Mouse (Mus musculus): ENCODE results near the gene Ankrd24.
A peak's percentile ranks its signal among the peaks of the same experiment; 100 is the strongest.

Ankrd24 gene

DNA sequence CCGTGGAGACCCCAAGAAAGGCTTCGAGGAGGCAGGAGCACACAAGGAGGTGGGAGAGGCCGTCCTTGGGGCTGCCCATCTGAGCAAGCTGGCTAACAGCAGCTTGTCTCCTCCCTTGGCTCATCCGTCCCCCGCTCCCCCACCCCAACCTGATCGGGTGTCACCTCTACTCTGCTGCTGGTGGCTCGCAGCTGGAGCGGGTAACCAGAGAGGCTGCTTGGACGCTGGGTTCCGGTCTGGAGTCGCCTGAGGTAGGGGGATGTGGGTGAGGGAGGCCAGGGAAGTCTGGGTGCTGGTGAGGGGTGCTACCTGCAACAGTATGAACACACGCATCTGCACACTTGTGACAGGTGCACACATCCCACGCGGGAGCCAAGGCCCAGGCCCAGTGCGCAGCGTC, at the start of gene Ankrd24:
TSS of gene Ankrd24 (plus strand) at position 151 of the 400 bp plus-strand sequence.
- DNase-seq (ENCODE audit: low read depth, low spot score), result peak; percentile 28

DNA sequence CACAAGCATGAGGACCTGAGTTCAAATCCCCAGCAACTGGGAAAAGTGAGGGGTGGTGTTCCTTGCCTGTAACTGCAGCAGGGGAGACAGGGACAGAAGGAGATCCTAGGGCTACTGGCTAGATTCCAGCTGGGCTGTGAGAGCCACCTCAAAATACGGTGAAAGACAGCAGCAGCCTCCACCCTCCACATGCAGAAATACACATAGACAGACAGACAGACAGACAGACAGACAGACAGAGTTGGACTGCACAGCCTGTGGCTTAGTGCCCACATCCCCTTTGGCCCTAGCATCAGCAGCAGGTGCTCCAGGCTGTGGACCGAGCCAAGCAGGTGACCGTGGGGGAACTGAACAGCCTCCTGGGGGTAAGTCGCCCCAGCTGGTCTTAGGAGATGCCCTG, 48.4 kb upstream of the Ankrd24 start:
- DNase-seq (ENCODE audit: low read depth, low spot score), result no peak

DNA sequence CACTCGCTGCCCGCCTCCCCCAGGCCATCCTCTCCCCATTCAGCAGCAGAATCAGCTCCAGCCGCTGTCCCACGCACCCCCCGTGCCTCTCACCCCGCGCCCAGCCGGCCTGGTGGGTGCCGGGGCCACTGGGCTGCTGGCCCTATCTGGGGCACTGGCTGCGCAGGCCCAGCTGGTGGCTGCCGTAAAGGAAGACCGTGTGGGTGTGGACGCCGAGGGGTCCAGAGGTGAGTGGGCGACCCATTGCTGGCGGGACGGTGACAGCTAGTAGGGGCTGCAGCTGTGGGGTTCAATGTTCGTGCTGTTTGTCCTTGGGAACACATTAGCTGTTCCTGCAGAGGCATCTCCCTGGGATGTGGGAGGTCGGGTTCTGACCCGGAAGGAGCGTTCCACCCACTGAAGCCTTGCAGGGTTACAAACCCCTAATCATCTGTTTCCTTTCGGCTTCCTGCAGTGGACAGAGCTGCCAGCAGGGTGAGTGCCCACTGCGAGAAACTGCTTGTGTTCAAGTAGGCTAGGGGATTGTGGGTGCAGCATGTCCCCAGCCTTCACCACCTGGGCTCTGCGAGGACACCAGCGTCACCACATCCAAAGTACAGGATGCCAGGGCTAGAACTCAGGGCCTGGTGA, 47.8 kb upstream of the Ankrd24 start:
- no peak for DNase-seq (ENCODE audit: low read depth, low spot score)

DNA sequence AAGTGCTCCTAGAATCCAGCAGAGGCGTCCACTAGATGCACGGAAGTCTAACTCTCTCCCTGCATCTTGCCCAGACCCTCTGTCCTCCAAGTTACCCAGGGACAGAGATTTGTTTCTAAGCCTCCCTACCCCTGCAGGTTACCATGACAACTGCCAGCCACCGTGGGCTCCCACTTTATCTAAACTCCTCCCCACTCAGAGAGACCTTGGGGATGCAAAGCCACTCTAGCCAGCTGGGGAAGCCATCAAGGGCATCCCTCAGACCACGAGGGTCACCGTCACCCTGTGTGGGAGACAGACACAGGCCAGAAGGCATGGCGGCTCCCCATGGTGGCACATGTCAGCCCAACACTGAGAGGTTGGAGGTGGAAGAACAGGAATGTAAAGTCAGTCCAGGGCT, 45.0 kb upstream of the Ankrd24 start:
- DNase-seq (ENCODE audit: low read depth, low spot score), result no peak

DNA sequence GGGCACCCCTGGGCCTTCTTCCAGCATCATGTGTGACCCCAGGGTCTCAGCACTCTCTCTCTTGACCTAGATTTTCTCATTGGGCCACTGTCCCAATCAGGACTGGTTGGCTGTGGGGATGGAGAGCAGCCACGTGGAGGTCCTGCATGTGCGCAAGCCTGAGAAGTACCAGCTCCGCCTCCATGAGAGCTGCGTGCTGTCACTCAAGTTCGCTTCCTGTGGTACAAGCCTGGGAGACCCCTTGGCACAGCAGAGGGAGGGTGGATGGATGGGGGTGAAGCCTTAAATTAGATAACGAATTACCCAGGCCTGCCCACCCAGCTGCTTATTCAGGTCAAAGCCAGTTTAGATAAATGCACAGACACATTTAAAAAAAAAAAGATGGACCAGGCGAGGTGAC, 39.6 kb upstream of the Ankrd24 start:
- DNase-seq (ENCODE audit: low read depth, low spot score), result no peak

DNA sequence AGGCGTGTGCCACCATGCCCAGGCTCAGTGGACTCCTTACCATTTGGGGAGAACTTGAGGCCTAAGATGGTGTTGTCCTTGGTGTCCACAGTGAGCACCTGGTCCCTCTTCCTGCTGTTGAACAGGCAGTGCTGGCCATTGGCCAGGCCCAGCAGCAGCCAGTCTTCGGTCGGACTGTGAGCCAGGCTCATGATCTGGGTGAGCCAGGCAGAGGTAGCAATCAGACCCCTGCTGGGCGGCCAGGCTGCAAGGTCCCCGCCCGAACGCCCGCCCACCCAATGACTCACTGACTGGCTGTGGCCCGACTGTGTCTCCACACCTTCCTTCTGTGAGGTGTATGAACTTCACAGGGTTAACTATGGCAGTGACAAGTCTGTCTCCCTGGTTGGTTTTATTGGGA, 36.5 kb upstream of the Ankrd24 start:
- DNase-seq (ENCODE audit: low read depth, low spot score), result peak; percentile 66

DNA sequence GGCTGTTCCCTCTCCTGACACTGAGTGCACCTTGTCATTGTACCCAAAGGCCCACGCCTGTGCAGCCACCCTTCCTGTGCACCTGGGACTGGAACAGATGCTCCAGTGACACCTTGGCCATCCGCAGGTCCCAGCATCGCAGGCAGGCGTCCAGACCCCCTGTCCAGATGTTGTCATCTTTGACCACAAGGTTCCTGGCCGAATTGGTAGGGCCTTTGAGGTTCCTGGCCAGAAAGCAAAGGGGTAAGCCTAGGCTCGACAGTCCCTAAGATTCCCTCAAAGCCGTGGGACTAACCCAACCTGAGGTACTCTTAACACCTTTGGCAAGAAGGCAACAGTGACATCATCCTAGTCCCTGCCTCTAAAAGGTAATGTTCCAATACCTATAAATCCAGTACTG, 35.7 kb upstream of the Ankrd24 start:
- DNase-seq (ENCODE audit: low read depth, low spot score), result no peak

DNA sequence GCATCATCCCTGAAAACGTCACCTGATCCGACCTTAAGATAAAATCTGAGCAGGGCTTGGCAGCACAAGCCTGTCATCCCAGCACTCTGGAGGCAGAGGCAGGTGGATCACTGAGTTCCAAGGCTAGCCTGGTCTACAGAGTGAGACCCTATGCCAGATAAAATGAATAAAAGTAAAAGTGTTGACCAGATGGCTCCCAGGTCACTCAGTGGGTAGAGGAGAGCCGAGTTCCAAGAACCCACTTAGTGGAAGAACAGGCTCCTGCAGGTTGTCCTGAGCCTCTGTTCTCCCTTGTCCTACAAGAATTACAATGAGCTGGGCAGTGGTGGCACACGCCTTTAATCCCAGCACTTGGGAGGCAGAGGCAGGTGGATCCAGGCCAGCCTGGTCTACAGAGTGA, 35.1 kb upstream of the Ankrd24 start:
- DNase-seq (ENCODE audit: low read depth, low spot score), result no peak

DNA sequence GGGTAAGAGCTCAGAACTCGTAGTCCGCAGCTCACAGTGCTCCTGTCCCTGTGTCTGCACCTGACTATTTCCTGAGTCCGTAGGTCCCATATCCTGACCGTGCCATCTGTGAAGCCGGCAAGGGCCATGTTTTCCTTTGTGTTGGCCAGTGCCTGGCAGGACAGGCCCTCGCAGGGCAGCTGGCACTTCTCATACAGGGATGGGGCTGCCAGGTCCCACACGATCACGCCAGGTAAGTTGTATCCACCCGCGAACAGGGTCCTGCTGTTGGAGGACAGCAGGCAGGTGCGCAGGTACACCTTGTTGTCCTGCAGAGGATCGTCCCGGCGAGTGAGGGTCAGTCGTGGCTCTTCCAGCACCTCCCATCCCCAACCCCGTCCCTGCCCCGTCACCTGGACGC, 34.4 kb upstream of the Ankrd24 start:
- no peak for DNase-seq (ENCODE audit: low read depth, low spot score)

DNA sequence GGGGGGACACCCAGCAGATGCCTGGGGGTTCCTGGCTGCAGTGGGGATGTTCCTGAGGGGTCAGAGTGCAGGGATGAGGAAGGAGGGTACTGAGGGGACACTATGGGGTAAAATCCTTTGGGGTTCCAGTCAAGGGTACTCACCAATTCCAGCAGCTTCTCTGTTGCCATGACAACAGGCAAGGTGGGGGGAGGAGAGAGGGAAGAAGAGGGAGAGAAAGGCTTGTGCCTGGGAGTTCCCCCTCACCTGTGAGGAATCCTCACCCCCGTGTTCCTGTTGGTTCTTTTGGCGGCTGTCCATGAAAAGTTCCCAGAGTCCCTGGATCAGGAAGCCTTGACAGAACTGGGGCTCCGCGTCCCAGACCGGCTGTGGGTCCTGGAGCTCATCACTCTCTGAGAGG, 32.7 kb upstream of the Ankrd24 start:
- no peak for DNase-seq (ENCODE audit: low read depth, low spot score)

DNA sequence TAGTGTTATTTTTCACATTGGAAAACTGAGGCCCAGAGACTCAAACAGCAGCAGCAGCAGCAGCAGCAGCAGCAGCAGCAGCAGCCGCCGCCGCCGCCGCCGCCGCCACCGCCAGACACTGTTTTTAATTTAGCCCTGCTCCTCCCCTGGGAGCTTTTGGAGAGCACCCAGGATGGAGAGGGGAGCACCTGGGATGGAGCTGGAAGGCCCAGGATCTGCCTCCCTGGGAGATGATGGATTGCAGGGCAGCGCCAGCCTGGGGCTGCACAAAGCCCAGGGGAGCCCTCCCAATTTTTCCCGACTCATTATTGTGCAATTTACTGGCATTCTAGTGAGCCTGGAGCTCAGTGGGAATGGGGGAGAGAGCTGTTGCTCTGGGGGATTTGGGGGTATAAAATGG, 31.7 kb upstream of the Ankrd24 start:
- DNase-seq (ENCODE audit: low read depth, low spot score), result no peak

DNA sequence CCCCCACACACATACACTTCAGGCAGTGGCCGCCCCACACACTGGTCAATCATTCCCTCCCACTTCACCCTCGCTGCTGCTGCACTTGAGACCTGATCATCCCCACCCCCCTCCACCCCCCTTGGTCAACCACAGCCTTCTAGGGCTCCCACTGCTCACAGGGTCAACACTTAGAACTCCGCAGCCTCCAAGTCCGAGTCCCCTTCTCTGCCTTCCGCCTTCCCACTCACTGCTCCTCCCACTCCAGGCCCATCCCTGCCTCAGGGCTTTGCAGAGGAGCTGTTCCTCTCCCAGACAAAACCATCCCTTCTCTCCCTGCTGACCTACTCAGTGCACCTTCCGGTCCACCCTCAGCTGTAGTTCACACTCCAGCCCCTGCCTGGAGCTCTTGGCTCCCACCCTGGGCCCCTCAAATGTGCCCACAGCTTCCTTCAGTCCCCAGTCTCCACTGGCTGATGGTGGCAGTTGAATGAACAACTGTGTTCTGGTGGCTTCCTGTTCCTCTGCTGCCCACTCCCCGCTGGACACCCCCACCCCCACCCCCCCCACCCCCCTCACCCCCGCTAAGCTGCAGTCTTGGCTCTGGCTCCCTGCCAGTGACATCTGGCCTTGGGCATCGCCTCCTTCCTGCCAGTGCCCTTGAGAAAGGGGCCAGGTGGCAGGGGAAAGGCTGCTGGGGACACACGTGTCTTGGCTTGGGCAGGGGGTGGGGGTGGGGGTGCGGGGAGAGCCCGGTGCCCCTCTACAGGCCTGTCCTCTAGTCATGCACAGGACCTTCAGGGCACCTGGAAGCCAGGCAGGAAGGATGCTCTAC, 31.0 kb upstream of the Ankrd24 start:
- peak; percentile 62 for DNase-seq (ENCODE audit: low read depth, low spot score)

DNA sequence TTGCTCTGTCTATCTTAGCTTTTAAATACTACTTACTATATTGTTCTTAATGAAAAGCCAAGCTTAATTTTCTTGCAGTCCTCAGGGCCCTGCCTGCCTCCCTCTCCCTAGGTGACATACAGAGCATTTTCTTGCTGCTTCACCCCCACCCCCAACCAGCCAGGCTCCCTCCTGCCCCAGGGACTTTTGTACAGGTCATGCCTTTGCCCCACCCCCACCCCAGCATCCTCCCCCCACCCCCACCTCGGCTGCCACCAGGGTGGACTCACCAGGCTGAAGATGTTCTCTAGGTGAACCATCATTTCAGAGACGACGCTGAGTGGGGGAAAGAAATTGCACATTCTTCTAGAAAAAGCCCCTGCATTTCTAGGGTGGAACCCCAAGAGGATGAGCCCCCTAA, 30.0 kb upstream of the Ankrd24 start:
- DNase-seq (ENCODE audit: low read depth, low spot score), result no peak

DNA sequence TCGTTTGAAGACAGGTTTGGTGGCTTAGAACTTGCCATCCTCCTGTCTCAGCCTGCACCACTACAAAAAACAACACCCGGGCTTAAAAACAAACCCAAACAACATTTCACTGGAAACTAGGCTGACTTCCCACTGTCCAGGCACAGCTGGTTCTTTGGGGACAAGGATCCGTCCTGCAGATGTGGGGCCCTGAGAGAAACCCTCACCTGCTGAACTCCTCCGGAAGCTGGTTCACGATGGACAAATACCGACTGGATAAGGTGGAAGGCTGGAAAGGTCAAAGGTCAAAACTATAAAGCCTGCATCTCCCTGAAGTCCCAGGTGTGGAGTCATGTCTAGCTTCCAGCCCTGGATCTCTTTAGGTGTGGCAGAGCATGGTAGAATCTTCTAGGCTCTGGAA, 29.5 kb upstream of the Ankrd24 start:
- DNase-seq (ENCODE audit: low read depth, low spot score), result no peak

DNA sequence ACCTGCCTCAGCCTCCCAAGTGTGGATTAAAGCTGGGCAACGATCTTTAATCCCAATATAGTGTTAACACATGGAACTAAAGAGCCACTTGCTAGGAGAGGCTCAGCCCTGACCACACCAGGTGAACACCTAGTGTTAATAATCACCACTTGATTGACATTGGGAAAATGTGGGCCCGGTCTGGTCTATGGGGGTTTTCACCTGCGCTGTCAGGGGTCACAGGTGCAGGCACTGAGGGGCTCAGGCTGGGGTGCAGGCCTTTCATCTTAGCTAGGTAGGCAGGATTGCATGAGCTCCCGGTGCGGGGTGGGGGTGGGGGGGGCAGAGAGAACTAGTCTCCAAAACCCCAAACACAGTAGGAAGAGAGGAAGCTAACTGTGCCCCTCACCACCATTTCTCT, 28.7 kb upstream of the Ankrd24 start:
- no peak for DNase-seq (ENCODE audit: low read depth, low spot score)

DNA sequence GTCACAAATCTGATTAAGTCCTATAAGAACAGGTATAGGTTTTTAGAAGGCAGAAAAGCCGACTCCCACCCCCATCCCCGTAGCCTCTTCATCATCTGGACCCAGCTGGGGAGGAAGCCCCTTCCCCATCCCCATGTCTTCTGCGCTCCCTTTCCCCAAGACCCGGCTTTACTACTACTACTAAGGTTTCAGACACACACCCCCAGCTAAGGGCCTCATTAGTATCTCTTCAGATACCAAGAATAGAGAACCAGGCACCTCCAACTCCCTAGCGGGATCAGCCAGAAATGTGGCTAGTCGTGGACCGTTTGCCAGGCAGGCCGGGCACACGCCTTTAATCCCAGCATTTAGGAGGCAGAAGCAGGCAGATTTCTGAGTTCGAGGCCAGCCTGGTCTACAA, 28.2 kb upstream of the Ankrd24 start:
- no peak for DNase-seq (ENCODE audit: low read depth, low spot score)

DNA sequence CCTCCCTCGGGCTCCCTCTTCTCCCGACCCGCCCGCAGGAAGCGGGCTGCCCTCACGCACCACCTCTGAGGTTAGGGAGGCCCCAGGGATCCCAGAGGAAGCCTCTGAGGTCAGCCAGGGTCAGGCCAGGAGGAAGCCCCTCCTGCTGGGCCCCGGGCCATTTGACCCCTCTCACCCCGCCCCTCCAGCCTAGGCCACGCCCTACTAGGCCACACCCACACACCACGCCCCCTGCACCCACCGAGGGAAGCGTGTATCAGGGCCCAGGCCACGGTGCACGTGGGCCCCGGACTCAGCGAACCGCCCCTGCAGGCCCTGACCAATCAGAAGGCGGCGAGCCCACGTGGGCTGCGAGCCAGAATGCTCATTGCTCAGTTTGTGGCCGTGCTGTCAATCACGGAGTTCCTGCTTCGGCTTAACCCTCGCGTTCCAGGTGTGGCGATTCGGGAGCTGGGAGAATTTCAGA, 27.6 kb upstream of the Ankrd24 start, which contains the start of gene Tle6:
TSS of gene Tle6 (minus strand) at position 336 of the 466 bp plus-strand sequence.
- peak; percentile 100 for DNase-seq (ENCODE audit: low read depth, low spot score)

DNA sequence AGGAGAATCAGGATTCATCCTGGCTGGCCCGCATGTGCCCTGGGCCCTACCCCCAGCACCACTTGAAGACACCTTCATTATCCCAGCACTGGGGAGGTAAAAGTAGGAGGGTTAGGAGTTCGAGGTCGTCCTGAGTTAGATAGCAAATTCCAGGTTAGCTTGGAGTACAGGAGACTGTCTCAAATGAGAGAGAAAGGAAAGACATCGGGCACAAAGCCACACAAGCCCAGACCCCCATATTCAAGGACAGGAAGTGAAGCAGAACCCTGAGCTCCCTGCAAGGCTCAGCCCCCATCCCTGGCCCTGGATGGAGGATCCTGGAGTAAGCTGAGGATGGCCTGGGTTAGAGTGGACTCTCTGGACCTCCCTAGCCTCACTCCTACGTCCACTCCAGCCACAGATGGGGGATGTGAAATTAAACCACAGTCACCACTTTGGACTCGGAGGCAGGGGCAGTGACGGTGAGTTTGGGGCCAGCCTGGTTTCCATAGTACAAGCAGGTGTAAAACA, 26.9 kb upstream of the Ankrd24 start:
- no peak for DNase-seq (ENCODE audit: low read depth, low spot score)

DNA sequence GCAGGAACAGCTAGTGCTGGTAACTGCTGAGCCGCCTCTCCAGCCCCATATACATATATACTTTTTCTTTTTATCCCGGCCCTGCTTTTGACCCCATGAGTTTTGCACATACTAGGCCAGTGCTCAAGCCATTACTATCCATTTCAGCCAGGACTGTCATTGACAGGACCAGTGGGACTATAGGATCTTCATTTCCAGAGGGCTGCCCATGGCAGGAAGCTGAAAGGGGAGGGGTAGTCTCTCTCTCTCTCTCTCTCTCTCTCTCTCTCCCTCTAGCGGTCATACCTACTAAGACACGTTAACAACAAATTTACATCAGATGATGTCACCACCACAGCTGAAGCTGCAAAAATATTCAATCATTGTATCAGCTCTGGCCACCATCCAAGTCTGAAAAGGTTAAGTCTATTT, 25.6 kb upstream of the Ankrd24 start:
- DNase-seq (ENCODE audit: low read depth, low spot score), result peak; percentile 76

DNA sequence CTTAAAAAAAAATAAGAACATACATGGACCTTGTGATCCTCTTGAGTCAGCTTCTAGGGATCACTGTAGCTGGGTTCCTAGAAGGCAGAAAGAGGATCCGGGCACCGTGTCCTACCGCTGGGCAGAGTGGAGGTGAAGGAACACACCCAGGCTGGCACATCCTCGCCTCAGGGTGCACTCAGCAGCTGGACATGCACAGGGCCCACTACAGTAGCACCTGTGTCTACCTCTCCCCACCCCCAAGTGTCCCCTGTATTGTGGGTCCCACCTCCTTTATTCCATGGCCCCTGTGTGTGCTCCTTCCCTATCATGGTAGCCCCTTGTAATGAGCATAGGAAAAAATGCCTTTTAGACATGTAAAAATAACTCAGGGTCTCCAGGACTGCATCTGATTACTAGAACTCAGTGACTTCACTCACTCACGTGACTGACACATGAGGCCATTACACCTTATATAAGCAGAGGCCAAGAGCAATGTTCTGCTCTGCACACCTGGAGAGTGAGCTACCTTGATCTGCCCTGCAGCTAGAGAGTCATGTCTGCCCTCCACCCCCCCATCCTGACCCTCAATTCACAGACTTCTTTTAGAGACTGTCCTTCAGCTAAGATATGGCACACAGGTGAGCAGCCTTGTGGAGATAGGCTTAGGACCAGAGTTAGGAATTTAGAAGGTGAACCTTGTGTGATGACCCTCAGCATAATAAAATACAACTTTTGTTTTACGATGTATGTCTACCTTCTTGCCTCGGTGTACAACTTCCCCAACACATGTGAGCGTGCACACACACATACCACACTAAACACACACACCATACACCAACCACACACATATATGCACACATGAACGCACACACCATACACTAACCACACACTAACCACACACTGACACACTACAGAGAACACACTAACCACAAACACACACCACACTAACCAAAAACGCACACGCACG, 24.0 kb upstream of the Ankrd24 start:
- no peak for DNase-seq (ENCODE audit: low read depth, low spot score)

DNA sequence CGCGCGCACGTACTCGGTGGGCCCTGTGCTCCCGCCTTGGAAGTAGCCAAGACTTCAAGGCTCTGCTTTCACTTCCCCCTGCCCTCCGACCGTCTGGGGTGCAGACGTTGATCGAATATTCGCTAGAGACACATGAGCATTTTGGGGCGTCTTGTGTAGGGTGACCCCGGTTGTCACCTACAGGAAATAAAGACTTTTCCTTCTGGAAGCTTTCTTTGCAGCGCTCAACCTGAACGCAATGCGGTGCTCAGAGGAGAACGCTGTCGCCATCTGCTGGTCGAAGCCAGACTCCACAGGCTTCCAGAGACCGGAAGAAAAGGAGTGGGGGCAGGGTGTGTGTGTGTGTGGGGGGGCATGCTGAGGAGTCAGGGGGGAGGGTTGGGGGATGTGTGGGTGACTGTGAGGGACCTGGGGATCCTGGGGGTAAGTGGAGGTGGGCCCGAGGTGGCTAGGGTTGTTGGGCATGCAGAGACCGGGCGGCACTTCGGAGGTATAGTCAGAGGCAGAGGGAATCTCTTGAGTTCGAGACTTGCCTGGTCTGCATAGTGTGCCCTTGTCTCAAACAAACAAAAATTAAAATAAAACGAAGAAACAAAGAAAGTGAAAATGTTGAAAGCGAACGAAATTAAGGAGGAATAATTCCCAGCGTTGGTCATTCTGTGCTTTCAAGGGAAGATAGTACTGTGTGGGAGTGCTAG, 23.2 kb upstream of the Ankrd24 start:
- DNase-seq (ENCODE audit: low read depth, low spot score), result peak; percentile 90
